Mouse (Mus musculus): Measurements from ENCODE around the gene Fbln5.

Gene Fbln5

DNA sequence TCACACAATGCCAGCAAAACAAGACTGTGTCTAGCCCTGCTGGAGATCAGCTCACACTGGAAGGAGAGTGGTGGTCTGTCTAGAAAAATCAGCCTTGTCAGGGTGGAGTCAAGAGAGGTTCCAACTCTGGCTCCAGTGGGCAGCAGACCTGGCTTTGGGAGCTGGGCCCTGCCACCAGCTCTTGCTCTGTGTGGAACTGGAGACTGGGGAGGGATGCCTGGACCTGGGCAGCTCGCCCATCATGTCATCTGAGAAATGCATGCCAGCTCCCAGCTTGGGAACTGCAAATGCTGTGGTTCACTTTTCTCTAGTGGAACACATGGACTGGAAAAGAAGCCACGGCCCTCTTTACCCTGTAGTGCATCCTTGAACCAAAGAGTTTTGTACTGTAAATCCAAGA, 8.3 kb downstream of the Fbln5 start:
- DNase-seq (ENCODE audit: low spot score in 2 of 2): no peak

DNA sequence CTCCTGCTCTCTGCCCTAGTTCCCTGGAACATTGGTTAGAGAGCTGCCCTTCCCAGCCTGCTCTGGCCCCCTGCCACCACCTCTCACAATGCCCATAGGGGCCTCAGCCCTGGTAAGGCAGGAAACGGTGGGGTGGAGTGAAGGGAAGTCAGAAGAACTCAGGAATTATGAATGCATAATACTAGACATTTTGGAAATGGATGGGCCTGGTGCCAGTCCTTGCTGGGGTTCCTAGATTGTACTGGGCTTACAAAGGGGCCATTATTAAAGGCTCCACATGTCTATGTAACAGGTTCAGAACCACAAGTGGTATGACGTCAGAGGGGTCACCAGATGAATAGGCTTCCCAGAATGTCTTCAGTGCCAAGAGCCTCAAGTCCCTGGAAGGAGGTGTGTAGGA, 11.5 kb downstream of the Fbln5 start:
- DNase-seq (ENCODE audit: low spot score in 2 of 2): no peak

DNA sequence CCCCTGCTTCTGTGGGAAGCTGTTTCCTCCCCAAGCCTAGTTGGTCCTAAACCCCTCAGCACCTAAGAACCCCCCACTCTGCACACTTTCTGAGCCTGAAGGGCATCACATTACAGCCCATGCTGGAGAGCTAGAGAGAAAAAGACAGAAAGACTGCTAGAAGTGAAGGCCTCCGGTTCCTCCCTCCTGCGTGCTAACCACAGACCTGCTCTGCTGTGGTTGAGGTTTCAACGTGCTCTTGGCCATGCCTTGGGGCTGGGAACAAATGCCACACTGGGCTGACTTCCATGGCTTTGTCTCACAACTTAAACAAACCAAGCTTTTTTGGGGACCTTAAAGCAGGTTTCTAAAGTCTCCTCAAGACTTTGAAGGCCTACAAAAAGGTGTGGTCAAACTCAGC, 16.4 kb downstream of the Fbln5 start:
- DNase-seq (ENCODE audit: low spot score in 2 of 2): no peak

DNA sequence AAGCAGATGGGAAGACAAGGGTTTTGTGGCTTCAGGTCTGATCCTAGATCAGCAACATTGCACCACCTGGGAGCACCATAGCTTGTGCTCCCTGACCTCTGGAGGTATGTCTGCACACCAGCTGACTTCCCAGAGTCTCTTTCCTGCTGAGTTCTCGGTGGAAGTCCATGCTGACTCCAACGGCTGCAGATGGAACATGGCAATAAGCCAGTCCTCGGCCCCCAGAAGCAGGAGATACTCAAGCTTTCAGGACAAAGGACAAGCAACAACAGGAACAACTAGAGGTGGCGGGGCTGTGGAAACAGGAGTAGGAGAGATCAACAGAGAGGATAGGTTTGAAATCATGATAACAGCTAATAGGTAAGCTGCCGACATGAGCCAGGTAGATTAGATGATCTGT, 17.1 kb downstream of the Fbln5 start:
- DNase-seq (ENCODE audit: low spot score in 2 of 2): no peak

DNA sequence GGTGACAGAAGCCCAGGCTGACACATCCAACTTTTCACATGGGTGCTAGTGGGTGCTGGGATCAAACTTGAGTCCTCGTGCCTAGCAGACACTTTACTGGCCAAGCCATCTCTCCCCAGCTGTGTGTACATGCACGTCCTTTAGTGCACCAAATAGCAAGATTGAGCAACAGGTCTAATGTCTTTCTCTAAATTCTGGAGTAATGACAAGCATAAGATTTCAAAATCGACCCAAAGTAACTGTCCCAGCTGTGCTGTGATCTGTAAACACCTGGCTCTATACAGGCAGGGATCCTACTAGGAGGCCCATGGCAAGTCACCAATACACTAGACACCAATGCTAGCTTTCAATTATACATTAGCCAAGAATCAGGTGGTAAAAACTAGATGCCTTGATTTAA, 17.8 kb downstream of the Fbln5 start:
- DNase-seq (ENCODE audit: low spot score in 2 of 2): no peak

DNA sequence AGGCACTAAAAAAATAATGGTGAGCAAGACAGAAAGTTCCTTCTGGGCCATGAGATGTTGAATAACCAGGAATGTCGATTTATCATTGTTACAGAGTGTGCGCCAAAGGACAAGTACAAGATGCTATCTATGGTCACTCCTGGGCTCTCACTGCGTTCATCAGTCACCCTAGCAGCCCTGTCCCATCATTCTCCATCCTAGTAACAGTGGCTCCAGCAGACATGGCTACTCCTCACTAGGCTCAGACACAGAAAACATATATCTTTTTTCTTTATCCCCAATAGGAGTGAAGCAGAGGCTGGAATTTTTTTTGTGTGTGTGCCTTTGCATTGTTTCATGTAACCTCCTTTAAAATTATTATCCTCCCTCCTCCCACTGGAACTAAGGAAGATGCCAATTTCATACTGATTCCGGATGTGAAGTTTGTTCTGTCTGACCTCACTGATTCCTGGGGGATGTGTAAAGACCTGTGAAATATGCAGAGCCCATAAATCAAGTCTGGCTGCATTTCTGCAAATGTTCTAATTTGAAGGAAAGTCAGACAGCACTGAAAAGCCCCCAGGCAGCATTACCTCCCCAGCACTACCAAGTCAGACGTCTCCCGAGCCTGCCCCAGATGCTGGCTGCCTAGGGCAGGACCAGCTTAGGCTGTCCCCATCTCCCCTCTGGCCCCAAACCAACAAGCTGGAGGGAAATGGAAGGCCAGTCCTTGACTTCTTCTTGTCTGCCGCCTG, 20.5 kb downstream of the Fbln5 start:
- DNase-seq (ENCODE audit: low spot score in 2 of 2): no peak

DNA sequence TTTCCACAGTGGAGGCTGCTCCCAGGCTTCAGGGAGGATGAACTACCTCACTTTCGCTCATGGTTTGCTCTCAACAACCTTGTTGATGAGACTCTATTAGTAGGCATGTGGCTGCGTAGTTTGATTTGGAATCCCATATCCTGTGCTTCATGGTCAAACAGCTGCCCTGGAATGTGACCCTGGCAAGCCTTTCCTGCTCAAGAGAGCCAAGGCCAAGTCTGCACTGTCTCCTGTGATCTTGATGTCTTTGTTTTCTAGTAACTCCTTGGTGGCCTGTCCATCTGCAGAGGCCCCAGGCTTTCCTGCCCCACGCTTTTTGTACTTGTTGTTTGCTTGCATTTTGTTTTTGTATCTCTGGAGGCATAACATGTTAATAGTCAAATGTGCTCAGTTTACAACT, 24.4 kb downstream of the Fbln5 start:
- no peak for DNase-seq (ENCODE audit: low spot score in 2 of 2)

DNA sequence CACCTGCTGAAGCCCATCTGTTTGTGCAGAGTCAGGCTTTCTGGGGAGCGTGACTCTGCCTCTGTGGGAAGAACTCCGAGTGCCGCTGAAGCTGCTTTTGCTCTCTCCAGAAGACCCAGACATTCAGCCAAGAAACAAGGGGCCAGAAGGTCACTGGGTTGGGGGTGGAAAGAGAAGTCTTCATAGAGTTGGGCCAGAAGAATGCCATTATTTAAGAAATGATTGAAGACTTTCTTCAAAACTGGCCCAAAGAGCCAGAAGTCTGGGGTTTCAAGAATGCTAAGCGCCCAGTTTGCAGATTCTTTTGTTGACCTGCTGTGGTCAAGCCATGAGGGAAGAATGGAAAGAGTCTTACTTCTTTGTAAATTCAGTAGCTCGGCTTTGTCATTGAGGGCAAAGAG, 25.6 kb downstream of the Fbln5 start:
- DNase-seq (ENCODE audit: low spot score in 2 of 2): no peak

DNA sequence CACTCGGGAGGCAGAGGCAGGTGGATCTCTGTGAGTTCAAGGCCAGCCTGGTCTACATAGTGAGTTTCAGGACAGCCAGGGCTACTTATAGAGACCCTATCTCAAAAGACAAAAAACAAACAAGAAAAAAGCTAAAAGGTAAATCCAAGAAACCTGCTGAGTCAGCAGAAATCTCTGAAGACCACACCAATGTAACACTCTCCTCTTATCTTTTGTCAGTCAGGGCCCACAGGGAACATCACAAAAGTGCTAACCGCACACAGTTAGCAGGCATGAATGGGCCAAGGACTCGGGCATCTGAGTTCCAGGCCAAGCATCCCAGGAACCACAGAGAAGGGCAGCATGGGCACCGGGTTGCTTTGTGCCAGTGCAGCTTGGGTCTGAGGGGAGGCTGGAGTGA, 26.2 kb downstream of the Fbln5 start:
- no peak for DNase-seq (ENCODE audit: low spot score in 2 of 2)

DNA sequence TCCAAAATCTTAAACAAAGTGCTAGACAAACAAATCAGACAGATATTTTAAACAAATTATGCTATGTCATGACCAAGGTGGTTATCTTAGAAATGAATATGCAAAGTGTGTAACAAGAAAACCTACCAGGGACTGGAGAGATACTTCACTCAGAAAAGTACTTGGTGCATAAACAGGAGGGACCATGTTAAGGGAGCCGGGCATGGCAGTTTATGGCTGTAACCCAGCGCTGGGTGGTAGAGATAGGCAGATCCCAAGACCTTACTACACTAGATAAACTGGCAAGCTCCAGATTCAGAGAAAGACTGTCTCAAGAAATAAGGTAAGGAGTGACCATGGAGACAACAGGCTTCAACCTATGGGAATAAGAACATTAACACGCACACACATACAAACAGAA, 29.1 kb downstream of the Fbln5 start:
- no peak for DNase-seq (ENCODE audit: low spot score in 2 of 2)

DNA sequence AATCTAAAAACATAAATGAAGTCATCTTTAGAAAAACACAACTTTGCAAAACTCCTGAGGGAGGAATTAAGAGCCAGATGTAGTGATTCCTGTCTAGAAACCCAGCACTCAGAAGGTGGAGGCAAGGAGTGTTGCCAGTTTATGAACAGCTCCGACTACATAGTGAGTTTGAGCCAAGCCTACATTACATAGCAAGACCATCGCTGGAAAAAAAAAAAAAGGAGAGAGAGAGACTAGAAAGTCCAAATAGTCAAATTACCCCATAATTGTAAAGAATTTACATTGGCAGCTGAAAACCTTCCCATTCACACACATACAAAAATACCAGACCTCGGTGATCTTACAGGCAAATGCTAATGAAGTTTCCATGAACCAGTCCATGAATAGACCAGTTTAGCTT, 29.6 kb downstream of the Fbln5 start:
- no peak for DNase-seq (ENCODE audit: low spot score in 2 of 2)

DNA sequence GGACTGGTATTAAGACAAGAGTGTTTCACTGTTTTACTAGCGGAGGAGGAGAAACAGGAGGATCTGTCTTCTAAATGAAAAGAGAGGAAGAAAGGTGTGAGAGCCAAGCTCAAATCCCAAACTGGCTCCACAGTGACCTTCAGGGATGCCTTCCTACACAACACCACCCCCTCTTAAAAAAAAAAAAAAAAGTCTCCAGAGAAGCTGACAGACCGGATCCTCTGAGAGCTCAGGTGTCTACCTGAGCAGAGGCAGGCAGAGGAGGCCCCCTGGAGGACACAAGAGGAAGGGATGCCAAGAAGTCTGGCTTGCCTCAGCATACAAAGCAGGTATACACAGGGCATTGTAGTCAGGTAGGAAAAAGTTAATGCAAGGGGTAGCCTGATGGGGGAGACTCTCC, 36.1 kb downstream of the Fbln5 start:
- DNase-seq (ENCODE audit: low spot score in 2 of 2): no peak

DNA sequence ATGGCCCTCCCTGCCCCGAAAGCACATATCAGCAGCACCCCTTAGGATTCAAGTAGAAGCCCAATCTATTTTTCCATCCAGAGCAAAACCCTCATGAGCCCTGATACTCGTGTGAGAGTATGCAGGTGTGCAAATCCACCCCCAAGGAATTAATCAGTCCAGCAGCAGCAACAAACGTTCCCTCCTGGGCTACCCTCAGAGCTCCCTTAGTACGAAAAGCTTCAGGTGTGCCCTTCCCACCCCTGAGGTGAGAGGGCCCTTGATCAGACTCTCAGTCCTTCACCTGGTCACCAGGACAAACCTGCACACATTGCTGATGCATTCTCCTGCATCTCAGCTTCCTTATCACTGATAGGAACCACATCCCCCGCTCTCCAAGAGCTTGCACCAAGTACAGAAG, 37.9 kb downstream of the Fbln5 start:
- no peak for DNase-seq (ENCODE audit: low spot score in 2 of 2)

DNA sequence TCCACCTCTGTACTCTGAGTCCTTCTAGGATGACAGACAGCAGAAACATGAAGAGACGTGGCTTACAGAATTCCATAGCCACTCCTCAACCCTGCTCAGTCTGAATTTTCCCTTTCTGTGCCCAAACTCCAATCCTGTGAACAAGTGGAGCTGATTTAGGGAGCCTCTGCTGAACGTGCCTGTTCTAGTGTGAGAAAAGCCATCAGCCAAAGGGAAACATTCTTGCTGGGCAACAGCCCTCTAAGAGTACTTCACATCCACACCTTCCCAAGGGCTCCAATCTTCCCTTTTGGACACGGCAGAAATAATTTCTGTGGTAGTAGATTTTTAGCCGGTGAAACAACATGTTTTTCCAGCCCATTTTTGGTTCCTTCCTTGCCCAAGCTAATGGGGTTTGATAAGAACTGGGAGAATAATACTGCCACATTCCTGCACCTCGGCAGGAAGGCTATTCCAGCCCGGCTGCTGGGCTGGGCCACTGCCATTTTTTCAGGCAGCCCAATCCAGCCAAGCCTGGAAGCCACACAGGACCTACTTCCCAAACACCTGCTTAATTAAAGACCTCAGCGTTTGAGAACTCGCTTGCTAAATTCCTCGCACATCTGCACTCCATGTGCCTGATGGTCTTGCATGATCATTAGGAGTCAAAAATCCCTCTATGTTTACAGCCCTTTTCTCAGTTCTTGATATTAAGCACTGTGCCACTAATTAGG, 41.1 kb downstream of the Fbln5 start:
- no peak for DNase-seq (ENCODE audit: low spot score in 2 of 2)

DNA sequence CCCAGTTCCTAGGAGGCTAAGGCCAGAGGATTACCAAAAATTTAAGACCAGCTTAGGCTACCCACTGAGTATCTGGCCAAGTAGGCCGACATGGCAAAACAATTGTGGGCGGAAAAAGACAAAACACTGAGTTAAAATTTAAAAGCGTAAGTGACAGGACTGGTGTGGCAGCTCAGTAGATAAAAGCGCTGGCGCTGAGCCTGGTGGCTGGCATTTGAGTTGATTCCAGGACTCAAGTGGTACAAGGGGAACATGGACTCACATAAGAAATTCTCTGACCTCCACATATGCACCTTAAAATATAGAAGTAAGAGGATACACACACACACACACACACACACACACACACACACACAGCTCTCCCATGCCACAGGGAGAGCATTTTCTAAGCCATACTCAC, 42.5 kb downstream of the Fbln5 start:
- no peak for DNase-seq (ENCODE audit: low spot score in 2 of 2)

DNA sequence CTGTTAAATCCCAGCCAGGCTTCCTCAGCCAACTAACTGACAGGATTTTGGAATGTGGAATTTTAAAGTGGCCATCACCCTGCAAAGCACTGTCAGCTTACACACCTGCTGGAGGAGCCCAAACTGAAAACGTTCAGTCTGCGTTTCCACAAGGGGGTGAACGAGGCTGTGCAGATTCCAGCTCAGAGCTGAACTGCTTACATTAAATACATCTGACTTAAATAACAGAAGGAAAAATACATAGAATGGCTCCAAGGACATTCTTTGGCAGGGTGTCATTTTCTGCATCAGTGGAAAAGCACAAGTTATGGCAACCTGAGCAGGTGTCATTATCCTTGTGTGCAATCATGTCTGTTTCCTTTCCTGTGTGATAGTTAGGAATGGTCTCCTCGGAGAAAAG, 44.7 kb downstream of the Fbln5 start:
- no peak for DNase-seq (ENCODE audit: low spot score in 2 of 2)

DNA sequence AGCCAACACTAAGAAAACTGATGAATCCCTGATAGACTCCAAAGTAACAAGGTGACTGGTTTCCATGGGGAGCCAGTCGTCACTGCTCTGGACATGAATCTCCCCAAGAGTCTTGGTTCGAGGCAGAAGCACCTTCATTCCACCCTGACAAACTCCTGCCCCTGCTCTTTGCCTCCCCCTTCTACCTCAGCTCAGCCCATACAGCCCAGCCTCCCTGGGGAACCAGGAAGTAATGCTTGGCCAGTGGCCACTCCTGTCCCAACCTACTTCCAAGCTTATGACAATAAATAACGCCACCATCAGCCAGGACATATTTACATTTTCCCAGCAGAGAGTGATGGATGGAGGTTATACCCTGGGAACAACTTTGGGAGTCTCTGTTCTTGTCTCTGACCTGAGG, 45.9 kb downstream of the Fbln5 start:
- DNase-seq (ENCODE audit: low spot score in 2 of 2): no peak

DNA sequence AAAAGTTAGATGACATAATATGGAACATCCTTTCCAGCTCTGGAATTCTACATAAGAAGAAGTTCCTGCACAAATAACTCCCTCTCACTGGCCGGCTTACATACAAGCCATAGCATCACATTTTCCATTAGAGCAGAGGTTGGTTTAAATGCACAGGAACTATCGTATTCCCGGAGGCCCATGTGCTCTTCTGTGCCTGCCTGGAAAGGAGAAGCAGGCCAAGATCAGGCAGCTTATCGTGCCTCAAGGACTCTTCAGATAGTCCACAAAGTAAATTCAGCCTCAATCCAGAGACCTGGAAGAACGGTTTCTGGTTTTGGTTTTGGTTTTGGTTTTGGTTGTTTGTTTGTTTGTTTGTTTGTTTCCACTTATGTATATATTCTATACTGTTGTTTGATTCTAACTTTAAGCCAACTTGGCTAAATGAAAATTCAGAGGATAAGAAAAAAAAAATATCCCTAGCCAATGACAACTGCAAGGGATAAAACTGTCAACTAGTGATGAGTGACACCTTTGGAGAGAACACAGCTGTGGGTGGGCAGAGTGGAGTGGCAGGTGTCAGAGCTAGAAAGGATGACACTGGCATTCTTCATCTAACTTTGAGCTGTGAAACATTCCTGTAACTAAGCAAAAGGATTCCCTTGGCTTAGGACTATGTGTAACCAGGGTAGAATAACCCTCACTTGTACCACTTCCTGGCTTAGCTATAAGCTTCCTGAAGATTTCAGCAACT, 48.4 kb downstream of the Fbln5 start:
- no peak for DNase-seq (ENCODE audit: low spot score in 2 of 2)

DNA sequence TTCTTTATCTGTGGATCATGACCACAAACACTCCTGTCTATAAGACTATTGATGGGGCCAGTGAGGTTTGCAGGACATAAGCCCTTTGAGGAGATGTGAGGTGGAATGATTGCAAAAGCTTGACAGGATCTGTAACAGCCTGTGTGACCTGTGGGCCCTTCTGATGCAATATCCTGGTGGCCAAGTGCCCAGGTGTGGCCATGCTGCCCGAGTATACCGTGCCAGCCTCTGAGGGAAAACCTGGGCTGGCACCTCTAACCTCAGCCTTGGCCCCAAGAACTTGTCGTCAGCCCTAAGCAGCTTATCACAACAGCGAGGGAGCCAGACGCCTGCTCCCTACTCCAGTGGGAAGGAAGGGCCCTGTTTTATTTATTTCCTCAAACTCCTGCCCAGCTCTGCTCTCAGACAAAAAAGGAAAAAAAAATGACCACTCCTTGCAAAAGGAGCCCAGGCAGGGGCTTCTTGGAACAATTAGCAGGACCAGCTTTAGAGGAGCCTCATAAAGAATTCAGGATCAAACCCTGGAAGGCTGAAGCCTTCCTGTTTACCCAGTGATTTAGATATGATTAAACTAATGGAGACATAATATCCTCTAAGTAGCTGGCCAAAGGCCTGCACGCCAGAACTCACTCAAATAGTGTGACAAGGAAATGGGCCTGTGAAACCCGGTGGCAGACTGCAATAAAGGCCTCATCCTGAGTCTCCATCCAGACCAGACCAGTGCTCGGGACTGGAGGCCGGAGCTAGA, 51.4 kb downstream of the Fbln5 start:
- DNase-seq (ENCODE audit: low spot score in 2 of 2): no peak

DNA sequence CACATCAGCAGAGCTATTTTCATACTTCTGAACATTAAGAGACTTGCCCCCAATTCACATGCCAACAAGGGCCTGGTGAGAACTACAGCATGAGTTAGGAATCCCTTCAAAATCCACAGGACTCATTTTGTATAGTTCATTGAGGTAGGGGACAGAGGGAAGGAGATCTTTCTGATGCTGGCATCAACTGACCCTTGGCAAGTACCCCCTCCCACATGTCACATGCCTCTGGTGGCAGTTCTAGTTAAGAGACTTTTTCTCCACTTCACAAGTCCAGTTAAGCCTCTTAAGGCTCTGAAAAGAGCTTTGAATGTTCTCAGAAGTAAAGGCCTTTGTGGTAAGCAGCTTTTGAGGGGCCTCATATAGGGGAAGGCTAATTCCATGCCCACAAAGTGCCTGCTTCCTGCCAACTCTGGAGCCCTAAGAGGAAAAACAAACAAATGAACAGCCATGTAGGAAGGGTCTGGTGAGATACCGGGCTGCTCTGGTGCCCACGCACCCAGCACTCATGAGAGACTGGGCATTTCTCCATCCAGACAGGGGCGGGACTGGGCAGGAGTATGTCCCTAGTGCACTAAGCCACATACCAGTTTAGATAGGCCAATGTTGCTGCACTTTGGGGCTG, 52.5 kb downstream of the Fbln5 start:
- no peak for DNase-seq (ENCODE audit: low spot score in 2 of 2)

DNA sequence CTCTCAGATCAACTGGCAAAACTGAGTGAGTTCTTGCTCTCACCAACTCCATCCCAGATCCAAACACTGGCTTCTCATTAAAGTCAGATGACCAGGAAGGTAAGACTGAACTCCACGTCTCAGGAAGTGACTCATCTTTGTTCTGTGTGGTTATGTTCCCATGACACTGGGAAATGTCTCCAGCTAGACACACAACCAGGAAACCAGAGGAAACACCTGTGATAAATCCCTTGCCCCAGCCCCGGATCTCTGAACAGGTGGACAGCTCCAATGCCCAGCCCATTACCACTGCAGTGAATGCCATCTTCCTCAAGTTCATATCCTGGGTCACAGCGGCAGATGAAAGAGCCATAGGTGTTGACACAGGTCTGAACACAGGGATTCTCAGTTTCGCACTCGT, 54.0 kb downstream of the Fbln5 start:
- DNase-seq (ENCODE audit: low spot score in 2 of 2): no peak

DNA sequence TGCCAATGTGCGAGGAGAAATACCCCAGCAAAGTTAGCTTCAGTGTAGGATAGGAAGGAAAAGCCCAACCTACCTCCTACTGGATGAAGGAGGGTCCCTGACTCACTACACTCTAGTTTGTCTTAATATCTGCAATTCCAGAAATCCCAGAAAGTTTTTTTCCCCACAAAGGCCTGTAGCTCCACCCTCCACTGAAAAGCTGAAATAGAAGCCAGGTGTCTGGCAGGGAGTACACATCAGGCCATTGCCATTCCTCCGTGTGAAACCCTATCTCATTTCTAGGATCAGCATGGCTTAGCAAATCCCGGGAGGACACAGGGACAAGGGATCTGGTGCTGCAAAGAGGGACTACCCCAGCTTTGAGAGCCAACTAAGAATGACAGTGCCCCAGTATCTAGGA, 55.8 kb downstream of the Fbln5 start:
- DNase-seq (ENCODE audit: low spot score in 2 of 2): no peak
